20 mouse cellular contexts compared by ENCODE assay signal in the genomic region with DNA sequence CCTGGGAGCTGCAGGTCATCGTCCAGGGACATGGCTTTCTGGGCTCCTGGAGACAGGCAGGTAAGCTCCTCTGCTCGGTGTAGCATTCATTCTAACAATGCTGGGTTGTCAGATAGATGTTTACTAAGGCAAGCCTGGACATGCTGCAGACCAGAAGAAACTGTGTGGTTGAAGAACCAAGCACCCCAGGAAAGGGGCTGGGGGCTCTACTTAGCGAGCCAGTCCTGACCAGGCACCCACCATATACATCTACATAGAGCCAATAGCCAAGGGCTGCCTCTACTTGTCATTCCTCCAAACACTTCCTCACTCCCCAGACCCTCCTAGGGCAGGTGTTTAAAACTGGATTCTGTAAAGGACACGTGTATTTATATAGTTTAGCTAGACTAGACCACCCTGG. TPM values are rescaled to one million over a fixed set of nuclear protein-coding genes. Genes with fewer than 3 reads are reported as not detected.
"Had no signal": no experiment of that assay in that cellular context is flagged by ENCODE, and none has a peak within 500 bp of the region (broad histone marks: within the 10 kb centered on the region; RNA-seq: fewer than 3 reads in every experiment).

No protein-coding gene starts in this region.

- H3K27ac ChIP-seq: kidney, postnatal 0 days; limb, embryonic 10.5 days; limb, embryonic 13.5 days; liver, embryonic 12.5 days; liver, embryonic 15.5 days; lung, embryonic 15.5 days; midbrain, embryonic 13.5 days had no signal

- H3K4me3 ChIP-seq: limb, embryonic 10.5 days; limb, embryonic 13.5 days; liver, embryonic 12.5 days; liver, embryonic 15.5 days; lung, embryonic 15.5 days; midbrain, embryonic 13.5 days had no signal

- DNase-seq: thymus, adult 18-20 months had no signal

- H3K9me3 ChIP-seq: limb, embryonic 10.5 days; limb, embryonic 13.5 days; liver, embryonic 12.5 days; liver, embryonic 15.5 days; lung, embryonic 15.5 days; midbrain, embryonic 13.5 days had no signal

- H3K27me3 ChIP-seq: limb, embryonic 13.5 days; liver, embryonic 12.5 days; liver, embryonic 15.5 days; lung, embryonic 15.5 days; midbrain, embryonic 13.5 days had no signal

- H3K9ac ChIP-seq: limb, embryonic 13.5 days; liver, embryonic 12.5 days; liver, embryonic 15.5 days; lung, embryonic 15.5 days; midbrain, embryonic 13.5 days had no signal

- H3K4me1 ChIP-seq: limb, embryonic 13.5 days; liver, embryonic 12.5 days; lung, embryonic 15.5 days; midbrain, embryonic 13.5 days had no signal

RNA-seq across cellular contexts. Expression of gene 6430531B16Rik, which starts 15.6 kb away (rescaled TPM):
- total RNA-seq: monocyte, adult 5-6 weeks had no signal
- polyA plus RNA-seq: large intestine, adult 2 months; liver, embryonic 12.5 days; liver, embryonic 15.5 days; neural tube, embryonic 11.5 days had no signal

RNA-seq across cellular contexts. Expression of gene Utf1, which starts 50.6 kb away (rescaled TPM):
- total RNA-seq: layer of hippocampus, postnatal 14 days; left cerebral cortex, adult 8-10 months; left cerebral cortex, postnatal 14 days; megakaryocyte progenitor cell, adult 5-6 weeks; megakaryocyte-erythroid progenitor cell, adult 5-6 weeks; monocyte, adult 5-6 weeks had no signal
- polyA plus RNA-seq: kidney, postnatal 0 days; liver, embryonic 12.5 days; liver, embryonic 15.5 days; midbrain, embryonic 13.5 days; midbrain, embryonic 16.5 days; neural tube, embryonic 11.5 days; neural tube, embryonic 14.5 days; stomach, embryonic 16.5 days; urinary bladder, adult 2 months had no signal
